Mouse (Mus musculus) C2C12 (cell line): ENCODE measurements around the gene Gpr84. TPM values are rescaled to one million over a fixed set of nuclear protein-coding genes. Genes with fewer than 3 reads are reported as not detected.

ENCODE experiments used
- H3K27me3 ChIP-seq: one replicate; pipeline ENCODE4 v1.6.1; 2011; ENCODE audit not compliant: control insufficient read depth, insufficient read depth, insufficient read length
- H3K36me3 ChIP-seq: one replicate; pipeline ENCODE4 v1.6.1; 2011; ENCODE audit not compliant: control insufficient read depth, insufficient read depth
- H3K4me3 ChIP-seq: one replicate; pipeline ENCODE4 v1.5.1; 2011; ENCODE audit warnings: mild to moderate bottlenecking, control low read depth; ENCODE audit not compliant: poor library complexity, insufficient read depth, severe bottlenecking
- H3K79me2 ChIP-seq: one replicate; pipeline ENCODE4 v1.6.1; 2011; ENCODE audit not compliant: control insufficient read depth, insufficient read depth
- H3K79me3 ChIP-seq: one replicate; pipeline ENCODE4 v1.6.1; 2011; ENCODE audit warnings: low read depth, control low read depth
- H3ac ChIP-seq: one replicate; pipeline ENCODE3; 2011; ENCODE audit warnings: low read depth; ENCODE audit not compliant: control insufficient read depth, insufficient read length
- CEBPB ChIP-seq: IDR thresholded peaks from one replicate; pipeline ENCODE4 v1.6.1; 2011; ENCODE audit warnings: low read depth, mild to moderate bottlenecking, control low read depth, moderate library complexity
- CTCF ChIP-seq: IDR thresholded peaks from one replicate; pipeline ENCODE4 v1.5.1; 2011; ENCODE audit not compliant: control insufficient read depth, insufficient read depth, insufficient read length
- FOSL1 ChIP-seq: IDR thresholded peaks from one replicate; pipeline ENCODE4 v1.8.0; 2011; ENCODE audit warnings: mild to moderate bottlenecking, low read length; ENCODE audit not compliant: poor library complexity, insufficient read depth, severe bottlenecking
- MAX ChIP-seq: IDR thresholded peaks from one replicate; pipeline ENCODE4 v1.6.1; 2011; ENCODE audit warnings: mild to moderate bottlenecking, control low read depth
- MYOD1 ChIP-seq: IDR thresholded peaks from one replicate; pipeline ENCODE4 v1.6.1; 2011; ENCODE audit warnings: low read depth; ENCODE audit not compliant: control insufficient read depth, insufficient read length
- MYOG ChIP-seq: IDR thresholded peaks from one replicate; pipeline ENCODE4 v1.6.1; 2011; ENCODE audit not compliant: control insufficient read depth, insufficient read length; ENCODE audit errors: extremely low read depth
- USF1 ChIP-seq: IDR thresholded peaks from one replicate; pipeline ENCODE4 v1.6.1; 2011; ENCODE audit warnings: low read depth, mild to moderate bottlenecking, control low read depth, moderate library complexity
- long read RNA-seq, 2 experiments: library from polyadenylated mRNA; unstranded; transcript quantifications; one replicate each; pipeline ENCODE4 v2.0.0; 2019 to 2020
- polyA plus RNA-seq: library from polyadenylated mRNA; unstranded; fragments of >200 nt; fragmentation: generic; extraction: Trizol; gene quantifications from one replicate; pipeline ENCODE4 v1.2.1, GENCODE M21; 2012; ENCODE audit warnings: missing spikeins

Gpr84 gene
- polyA plus RNA-seq, result not detected
- long read RNA-seq, experiment 1, result 0 reads
- long read RNA-seq, experiment 2, result 0 reads

DNA sequence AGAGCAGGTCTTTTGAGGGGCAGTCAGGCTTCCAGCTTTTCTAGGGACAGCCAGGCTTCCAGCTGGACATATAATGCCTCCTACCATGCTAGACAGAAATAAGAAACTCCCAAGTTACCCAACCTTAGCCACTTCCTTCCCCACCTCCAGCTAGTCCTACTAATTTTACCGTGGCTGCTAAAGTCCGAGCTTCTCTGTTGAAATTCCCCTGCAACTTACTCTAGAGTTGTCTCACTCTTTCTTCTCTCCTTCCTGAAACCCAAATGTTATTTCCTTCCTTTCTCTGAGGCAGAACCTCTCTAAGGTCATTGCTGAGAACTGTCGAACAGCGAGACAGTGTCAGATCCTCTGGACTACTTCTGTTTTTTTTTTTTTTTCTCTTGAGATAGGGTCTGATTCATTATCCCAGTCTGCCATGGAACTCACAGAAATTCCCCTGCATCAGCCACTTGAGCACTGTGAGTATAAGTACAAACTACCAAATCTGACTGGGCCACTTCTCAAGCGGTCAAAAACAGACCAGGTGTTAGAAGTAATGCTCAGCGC, at the start of gene Gpr84:
Gpr84 (minus strand) TSS at position 248 of the 546 bp plus-strand sequence.
- Histone ChIP-seq H3K79me2 (no peaks in the 10 kb centered on the region), H3K79me3 (no peaks in the 10 kb centered on the region), H3K4me3 (no peak within 1 kb of the TSS), H3ac (no peak within 1 kb of the TSS), H3K27me3 (no peaks in the 10 kb centered on the region), H3K36me3 (no peaks in the 10 kb centered on the region)
- TF ChIP-seq MAX (no peak), MYOG (no peak), MYOD1 (no peak), CTCF (no peak), FOSL1 (no peak), CEBPB (no peak), USF1 (no peak)

GRCm38 (mm10) chr15:103359869-103360602, 49.6 kb upstream of the Gpr84 start:
- no peaks in the 10 kb centered on the region for H3K27me3 ChIP-seq
- TF ChIP-seq MYOD1 (no peak), FOSL1 (no peak), CTCF (no peak), MAX (no peak), CEBPB (no peak), USF1 (no peak), MYOG (no peak)
- H3K36me3 ChIP-seq, result peaks cover 80% of the 10 kb centered on the region
- H3K4me3 ChIP-seq, result no peak overlapping the region
- no peak overlapping the region for H3ac ChIP-seq
- peaks cover 78% of the 10 kb centered on the region for H3K79me3 ChIP-seq
- peaks cover 90% of the 10 kb centered on the region for H3K79me2 ChIP-seq

GRCm38 (mm10) chr15:103359122-103359510, 48.7 kb upstream of the Gpr84 start:
- Histone ChIP-seq H3K4me3 (no peak overlapping the region), H3K27me3 (no peaks in the 10 kb centered on the region), H3ac (peak overlapping the region; percentile 14), H3K79me2 (peaks cover 81% of the 10 kb centered on the region), H3K36me3 (peaks cover 84% of the 10 kb centered on the region), H3K79me3 (peaks cover 69% of the 10 kb centered on the region)
- TF ChIP-seq MAX, result peak; percentile 59
- no peak for TF ChIP-seq FOSL1
- TF ChIP-seq MYOD1, result peak; percentile 92
- TF ChIP-seq CTCF, result no peak
- no peak for TF ChIP-seq USF1
- no peak for TF ChIP-seq MYOG
- TF ChIP-seq CEBPB, result no peak

DNA sequence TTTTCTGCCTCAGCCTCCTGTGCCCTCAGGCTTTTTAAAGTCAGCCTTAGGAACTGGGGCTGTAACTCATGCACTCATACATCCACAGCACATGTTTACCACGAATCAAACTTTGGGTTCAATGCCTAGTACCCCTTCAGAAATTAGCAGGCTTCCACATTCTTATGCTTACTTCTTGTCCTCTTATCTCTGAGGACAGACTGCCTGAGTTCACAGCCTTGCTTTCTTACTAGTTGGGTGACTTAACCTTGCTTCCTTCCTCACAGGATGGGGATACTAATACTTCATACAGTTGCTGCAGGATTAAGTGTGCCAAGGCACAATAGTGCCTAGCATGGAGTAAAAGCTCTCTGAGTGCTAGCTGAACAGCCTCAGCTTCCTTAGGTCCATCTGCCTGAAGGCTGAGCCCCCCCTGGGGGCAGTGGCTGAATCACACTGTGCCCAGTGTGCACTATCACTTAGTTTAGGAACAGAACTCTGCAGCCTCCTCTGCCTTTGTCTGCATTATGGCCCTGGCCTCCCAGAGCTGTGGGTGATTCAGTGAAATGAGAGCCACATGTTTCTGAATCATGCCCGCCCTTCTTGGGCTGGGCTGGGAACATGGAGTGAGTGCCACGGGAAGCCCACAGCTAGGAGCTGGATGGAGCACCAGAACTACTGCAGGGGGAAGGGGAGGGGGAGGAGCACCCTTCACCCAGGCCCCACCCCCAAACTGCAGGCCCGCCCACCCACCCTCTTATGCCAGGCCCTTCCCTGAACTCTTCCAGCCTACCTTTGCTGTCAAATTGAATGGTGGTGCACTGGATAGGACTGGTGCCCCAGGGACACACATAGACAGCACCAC, 48.1 kb upstream of the Gpr84 start:
- Histone ChIP-seq H3K4me3 (no peak overlapping the region), H3K36me3 (peaks cover 84% of the 10 kb centered on the region), H3ac (peak overlapping the region; percentile 14), H3K79me2 (peaks cover 81% of the 10 kb centered on the region), H3K27me3 (no peaks in the 10 kb centered on the region), H3K79me3 (peaks cover 63% of the 10 kb centered on the region)
- TF ChIP-seq CEBPB (no peak), CTCF (no peak), MAX (peak; percentile 96), FOSL1 (peak; percentile 12), USF1 (no peak), MYOD1 (peak; percentile 24)

- Histone ChIP-seq H3K79me3 (peaks cover 56% of the 10 kb centered on the region), H3K79me2 (peaks cover 74% of the 10 kb centered on the region), H3K4me3 (no peak overlapping the region), H3K27me3 (no peaks in the 10 kb centered on the region), H3K36me3 (peaks cover 84% of the 10 kb centered on the region), H3ac (no peak overlapping the region)
- TF ChIP-seq USF1 (no peak), CTCF (no peak), FOSL1 (no peak), MYOD1 (no peak), MAX (no peak), CEBPB (no peak), MYOG (no peak)
Measured at GRCm38 (mm10) chr15:103357817-103358216, 47.4 kb upstream of the Gpr84 start.
